9 mouse cellular contexts compared by ENCODE assay signal in genomic region chr9:72763050-72763718, GRCm38 (mm10). TPM values are rescaled to one million over a fixed set of nuclear protein-coding genes. Genes with fewer than 3 reads are reported as not detected.
DNase-seq lines count a peak whose midpoint lies in the region; ATAC-seq lines count a peak whose summit lies in the region.
"Had no signal": no experiment of that assay in that cellular context is flagged by ENCODE, and none has a peak within 500 bp of the region (broad histone marks: within the 10 kb centered on the region; RNA-seq: fewer than 3 reads in every experiment).

No protein-coding gene starts in this region.

- no peaks in the 10 kb centered on the region for H3K9me3 ChIP-seq in hindbrain, embryonic 13.5 days
- no peaks in the 10 kb centered on the region for H3K9me3 ChIP-seq in neural tube, embryonic 12.5 days

- H3K4me1 ChIP-seq in hindbrain, embryonic 13.5 days (replicated peaks): peaks cover 18% of the 10 kb centered on the region
- H3K4me1 ChIP-seq in neural tube, embryonic 12.5 days: peaks cover 11% of the 10 kb centered on the region

- peak overlapping the region; percentile 64; the same call in 1 of the 2 replicates for H3K27ac ChIP-seq in hindbrain, embryonic 13.5 days
- no peak overlapping the region for H3K27ac ChIP-seq in neural tube, embryonic 12.5 days

- no peak overlapping the region for H3K9ac ChIP-seq in hindbrain, embryonic 13.5 days
- no peak overlapping the region for H3K9ac ChIP-seq in neural tube, embryonic 12.5 days

- 15% methylated on average over 3 of the region's 3 CpGs for WGBS in hindbrain, embryonic 13.5 days
- WGBS in neural tube, embryonic 12.5 days: 4% methylated on average over 3 of the region's 3 CpGs

- ATAC-seq in hindbrain, embryonic 13.5 days (ENCODE audit: low FRiP score): peak; percentile 66; the same call in 1 of the 2 replicates
- peak; percentile 75 for ATAC-seq in neural tube, embryonic 12.5 days (ENCODE audit: low FRiP score, low read depth)
- no peak for ATAC-seq in frontal cortex, adult (ENCODE audit: low TSS enrichment)

- no peaks in the 10 kb centered on the region for H3K36me3 ChIP-seq in hindbrain, embryonic 13.5 days
- no peaks in the 10 kb centered on the region for H3K36me3 ChIP-seq in neural tube, embryonic 12.5 days

- no peak overlapping the region for H3K4me3 ChIP-seq in hindbrain, embryonic 13.5 days
- no peak overlapping the region for H3K4me3 ChIP-seq in neural tube, embryonic 12.5 days

- H3K27me3 ChIP-seq in hindbrain, embryonic 13.5 days: no peaks in the 10 kb centered on the region
- H3K27me3 ChIP-seq in neural tube, embryonic 12.5 days (replicated peaks): no peaks in the 10 kb centered on the region

- no peak overlapping the region for H3K4me2 ChIP-seq in hindbrain, embryonic 13.5 days
- H3K4me2 ChIP-seq in neural tube, embryonic 12.5 days (replicated peaks): no peak overlapping the region

- peak; percentile 32 for DNase-seq in kidney, postnatal 14 days
- DNase-seq in kidney, adult 8-10 months: no peak
- peak; percentile 77 for DNase-seq in gastrocnemius, adult 18-20 months (ENCODE audit: low spot score)
- DNase-seq in thymus, postnatal 14 days: no peak
- no peak for DNase-seq in embryo, embryonic 10.5 days (ENCODE audit: low spot score)

RNA-seq across cellular contexts. Expression of gene Prtg, which starts 43.5 kb away (rescaled TPM):
- total RNA-seq in gastrocnemius, adult 18-20 months (2021): under 1 TPM; 0.02 to 0.07 TPM
- 0.72 and 0.74 TPM in 2 replicates for polyA plus RNA-seq in hindbrain, embryonic 13.5 days (2015; fragmentation: Nextera tagmentation; extraction: Ambion mirVana)
- polyA plus RNA-seq in neural tube, embryonic 12.5 days (2016; fragmentation: Nextera tagmentation; extraction: Ambion mirVana): 1.2 and 1.5 TPM in 2 replicates
- total RNA-seq: neutrophil, adult 5-6 weeks had no signal

Comparison
In these comparisons a context has a peak if more than half of its experiments do, and no peak if none do; other contexts are left out.
1. DNase-seq: peak in kidney, postnatal 14 days (single experiment) and gastrocnemius, adult 18-20 months (single experiment); none in kidney, adult 8-10 months (0 of 2), thymus, postnatal 14 days (single experiment) and embryo, embryonic 10.5 days (single experiment).